Comparison of ENCODE assay signal across 13 mouse cellular contexts in the genomic region with DNA sequence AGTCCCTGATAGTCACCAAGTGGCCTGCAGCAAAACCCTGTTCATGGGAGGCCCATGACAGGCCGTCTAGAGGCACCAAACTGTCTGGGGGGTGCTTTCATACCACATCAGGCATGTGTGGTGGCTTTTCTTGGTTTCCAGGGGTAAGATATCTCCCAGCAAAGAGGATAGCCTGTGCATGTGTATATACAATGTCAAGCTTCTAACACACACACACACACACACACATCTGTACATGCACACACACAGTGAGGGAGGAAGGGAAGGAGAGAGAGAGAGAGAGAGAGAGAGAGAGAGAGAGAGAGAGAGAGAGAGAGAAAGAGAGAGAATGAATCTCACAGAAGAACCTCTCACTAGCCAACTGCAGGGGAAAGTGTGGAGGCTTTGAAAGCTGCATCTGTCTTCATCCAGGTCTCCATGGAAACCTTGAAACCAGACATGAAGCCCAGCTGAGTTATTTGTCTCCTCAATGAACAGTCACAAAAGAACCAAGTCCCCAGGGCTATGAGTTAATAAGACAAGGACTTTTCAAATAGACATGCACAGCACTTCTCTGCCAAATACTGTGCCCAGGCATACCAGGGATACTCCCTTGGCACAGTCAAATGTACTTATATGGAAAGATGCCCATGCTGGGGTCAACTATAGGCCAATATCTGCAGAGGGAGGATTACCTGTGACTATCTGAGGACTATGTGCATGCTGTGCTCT. TPM values are rescaled to one million over a fixed set of nuclear protein-coding genes. Genes with fewer than 3 reads are reported as not detected.
DNase-seq lines count a peak whose midpoint lies in the region; ATAC-seq and TF ChIP-seq lines count a peak whose summit lies in the region.
"Had no signal": no experiment of that assay in that cellular context is flagged by ENCODE, and none has a peak within 500 bp of the region (broad histone marks: within the 10 kb centered on the region; RNA-seq: fewer than 3 reads in every experiment).

No protein-coding gene starts in this region.

- H3K9ac ChIP-seq in forebrain, embryonic 12.5 days, result no peak overlapping the region
- H3K9ac ChIP-seq in hindbrain, embryonic 16.5 days (ENCODE audit: low read depth, low read length), result no peak overlapping the region
- no peak overlapping the region for H3K9ac ChIP-seq in neural tube, embryonic 15.5 days (replicated peaks)
- H3K9ac ChIP-seq: limb, embryonic 13.5 days had no signal

- no peak overlapping the region for H3K4me2 ChIP-seq in forebrain, embryonic 12.5 days
- H3K4me2 ChIP-seq in hindbrain, embryonic 16.5 days (ENCODE audit: low read length), result no peak overlapping the region
- no peak overlapping the region for H3K4me2 ChIP-seq in neural tube, embryonic 15.5 days
- H3K4me2 ChIP-seq: limb, embryonic 13.5 days had no signal

- DNase-seq in left cerebral cortex, postnatal 4 days, result peak; percentile 35
- DNase-seq in left cerebral cortex, adult 11 months (ENCODE audit: low spot score), result no peak
- no peak for DNase-seq in gastrocnemius, adult 2 months
- DNase-seq in spleen, adult 12 weeks (ENCODE audit: low spot score), result no peak
- DNase-seq: cerebellum, adult 11-12 months; heart, adult 2 months had no signal

- TF ChIP-seq CTCF in gastrocnemius, adult 2 months (IDR thresholded peaks at IDR 0.05), result no peak

- H3K9me3 ChIP-seq in forebrain, embryonic 12.5 days, result no peaks in the 10 kb centered on the region
- no peaks in the 10 kb centered on the region for H3K9me3 ChIP-seq in hindbrain, embryonic 16.5 days (ENCODE audit: control insufficient read depth, low read length)
- no peaks in the 10 kb centered on the region for H3K9me3 ChIP-seq in neural tube, embryonic 15.5 days (replicated peaks)
- H3K9me3 ChIP-seq: limb, embryonic 13.5 days had no signal

- H3K27ac ChIP-seq in forebrain, embryonic 12.5 days, result peak overlapping the region; percentile 60; the same call in 1 of the 2 replicates
- H3K27ac ChIP-seq in hindbrain, embryonic 16.5 days (ENCODE audit: low read depth, low read length), result no peak overlapping the region
- H3K27ac ChIP-seq in neural tube, embryonic 15.5 days (replicated peaks), result no peak overlapping the region; the same call in 1 of the 2 replicates
- no peak overlapping the region for H3K27ac ChIP-seq in gastrocnemius, adult 2 months
- H3K27ac ChIP-seq: heart, adult 2 months; limb, embryonic 13.5 days had no signal

- H3K36me3 ChIP-seq in forebrain, embryonic 12.5 days (replicated peaks), result no peaks in the 10 kb centered on the region
- no peaks in the 10 kb centered on the region for H3K36me3 ChIP-seq in hindbrain, embryonic 16.5 days (ENCODE audit: control insufficient read depth, insufficient read depth, low read length)
- H3K36me3 ChIP-seq in neural tube, embryonic 15.5 days, result no peaks in the 10 kb centered on the region
- H3K36me3 ChIP-seq: limb, embryonic 13.5 days had no signal

- ATAC-seq in forebrain, embryonic 12.5 days (ENCODE audit: low FRiP score), result peak; percentile 36; the same call in 1 of the 2 replicates
- ATAC-seq in hindbrain, embryonic 16.5 days, result peak; percentile 93
- ATAC-seq in neural tube, embryonic 15.5 days (ENCODE audit: low FRiP score), result peak; percentile 57; the same call in 1 of the 2 replicates
- ATAC-seq: activated CD4-positive, CD25-positive, alpha-beta regulatory T cell, adult 4 months had no signal

- 16% methylated on average over 1 of the region's 1 CpGs for WGBS in forebrain, embryonic 12.5 days
- WGBS in hindbrain, embryonic 16.5 days, result 16% methylated on average over 1 of the region's 1 CpGs
- 19% methylated on average over 1 of the region's 1 CpGs for WGBS in neural tube, embryonic 15.5 days

- H3K27me3 ChIP-seq in forebrain, embryonic 12.5 days, result peaks cover 3% of the 10 kb centered on the region; the same call in 1 of the 2 replicates
- H3K27me3 ChIP-seq in hindbrain, embryonic 16.5 days (replicated peaks; ENCODE audit: control insufficient read depth, insufficient read depth, low read length), result no peaks in the 10 kb centered on the region
- H3K27me3 ChIP-seq in neural tube, embryonic 15.5 days (replicated peaks), result no peaks in the 10 kb centered on the region
- H3K27me3 ChIP-seq: limb, embryonic 13.5 days had no signal

- intact Hi-C loops in left cerebral cortex, postnatal 4 days (cut with DNase I), result no loop called here
- intact Hi-C loops in gastrocnemius, adult 2 months (cut with DNase I), result no loop called here

- no peak overlapping the region for H3K4me3 ChIP-seq in forebrain, embryonic 12.5 days (replicated peaks)
- H3K4me3 ChIP-seq in hindbrain, embryonic 16.5 days (ENCODE audit: low read length), result no peak overlapping the region
- no peak overlapping the region for H3K4me3 ChIP-seq in neural tube, embryonic 15.5 days (replicated peaks)
- no peak overlapping the region for H3K4me3 ChIP-seq in gastrocnemius, adult 2 months
- H3K4me3 ChIP-seq: erythroblast, embryonic 14.5 days; heart, adult 2 months; limb, embryonic 13.5 days had no signal

- H3K4me1 ChIP-seq in forebrain, embryonic 12.5 days, result peaks cover 20% of the 10 kb centered on the region
- peaks cover 16% of the 10 kb centered on the region for H3K4me1 ChIP-seq in hindbrain, embryonic 16.5 days (ENCODE audit: control insufficient read depth, insufficient read depth, low read depth, low read length)
- peaks cover 14% of the 10 kb centered on the region for H3K4me1 ChIP-seq in neural tube, embryonic 15.5 days

RNA-seq across cellular contexts. Expression of gene Gpr26, which starts 46.9 kb away (rescaled TPM):
- 10 to 100 TPM; 49.3 to 52.4 TPM for total RNA-seq in left cerebral cortex, postnatal 4 days (2021)
- 0.65 and 0.77 TPM in 2 replicates for polyA plus RNA-seq in forebrain, embryonic 12.5 days (2016; fragmentation: Nextera tagmentation; extraction: Ambion mirVana)
- polyA plus RNA-seq in hindbrain, embryonic 16.5 days (2015; fragmentation: Nextera tagmentation; extraction: Ambion mirVana), result 2.2 and 2.5 TPM in 2 replicates
- 2.2 and 2.8 TPM in 2 replicates for polyA plus RNA-seq in neural tube, embryonic 15.5 days (2015; fragmentation: Nextera tagmentation; extraction: Ambion mirVana)
- not detected for total RNA-seq in gastrocnemius, adult 2 months (2021)
- total RNA-seq: heart, adult 2 months had no signal
- polyA plus RNA-seq: activated CD4-positive, CD25-positive, alpha-beta regulatory T cell, adult 4 months; erythroblast, embryonic 14.5 days; heart, adult 2 months; limb, embryonic 13.5 days; lung, embryonic 16.5 days had no signal

Comparison
In these comparisons a context has a peak if more than half of its experiments do, and no peak if none do; other contexts are left out.
1. ATAC-seq: peak in every context shown above with its lines; median percentile 93 in hindbrain, embryonic 16.5 days; 57 in neural tube, embryonic 15.5 days; 36 in forebrain, embryonic 12.5 days.